Mouse (Mus musculus) left cerebral cortex, postnatal 14 days (tissue): ENCODE data around the gene Slc39a12. TPM values are rescaled to one million over a fixed set of nuclear protein-coding genes. Genes with fewer than 3 reads are reported as not detected.

Source experiments
- DNase-seq, 2 experiments: peaks; one replicate each; pipeline ENCODE4 v3.0.0; 2021 to 2022; ENCODE audit warnings: low spot score in 2 of 2, mixed read lengths in 1 of 2
- intact Hi-C: fragments of 180-260 bp; cut with DNase I; formaldehyde crosslinking; loops from one replicate; pipeline ENCODE4 v1.15.1; 2025
- total RNA-seq, 2 experiments: library from RNA; stranded (reverse); gene quantifications; 2 replicates each; pipeline ENCODE4 v1.2.3; 2021

Gene Slc39a12
- total RNA-seq, 2 experiments from 2014 or later = 34.3 to 38.7 TPM

GRCm38 (mm10) chr2:14543773-14544172, 155.7 kb downstream of the Slc39a12 start:
- intact Hi-C loops = no loop called here
- no peak for DNase-seq

Other genes with a start within 250 kb of the Slc39a12 start
- gene Tmem236, start 213.8 kb upstream of the Slc39a12 start, total RNA-seq = not detected
- gene Mrc1, start 158.9 kb upstream of the Slc39a12 start, total RNA-seq = 1 to 10 TPM; 6.8 to 9.4 TPM
- gene Cacnb2, start 214.8 kb downstream of the Slc39a12 start, total RNA-seq = 10 to 100 TPM; 39.4 to 41.3 TPM